Mouse (Mus musculus) c-Kit-positive CD71-negative TER-119-negative erythroid progenitor cells, embryonic 14.5 days (primary cell): ENCODE results near the gene 4930595D18Rik.

ENCODE experiments used
- DNase-seq: peaks from one replicate; pipeline ENCODE4 v3.0.0-alpha.2; 2013; ENCODE audit warnings: low read depth

The 4930595D18Rik gene

GRCm38 (mm10) chr12:111165831-111166591 lies 18.3 kb downstream of the 4930595D18Rik start, which contains the start of gene Traf3:
TSS of gene Traf3 (plus strand) at chr12:111166370.
- peak; percentile 53 for DNase-seq

DNA sequence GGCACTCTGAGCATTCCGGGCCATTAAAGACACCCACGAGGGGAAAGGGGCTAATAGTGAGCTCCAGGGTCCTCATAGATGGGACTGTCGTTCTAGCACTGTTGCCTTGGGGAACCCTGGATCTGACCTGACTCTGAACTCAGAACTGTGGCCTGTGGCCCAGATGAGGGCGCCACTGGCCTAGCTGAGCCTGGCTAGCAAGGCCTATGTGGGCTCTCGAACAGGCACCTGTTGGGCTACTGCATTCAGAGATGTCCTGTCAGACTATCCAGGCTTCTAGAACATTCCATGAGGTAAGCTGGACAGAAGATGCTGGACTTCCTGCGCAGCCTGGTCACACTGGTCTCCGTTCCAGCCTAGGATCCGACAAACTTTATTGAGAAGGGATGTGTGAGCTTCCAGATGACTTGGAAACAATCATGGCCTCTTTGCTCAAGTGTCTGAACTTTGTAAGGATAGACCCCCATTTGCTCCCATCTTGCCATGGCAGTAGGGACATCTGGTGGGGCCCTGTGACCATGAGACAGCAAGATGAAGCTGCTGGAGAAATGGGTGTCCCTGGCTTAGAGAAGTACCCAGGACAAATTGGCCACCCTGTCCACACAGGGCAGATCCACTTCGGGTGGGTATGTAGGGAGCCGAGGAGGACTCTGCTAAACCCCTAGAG lies 19.0 kb downstream of the 4930595D18Rik start:
- no peak for DNase-seq

- peak; percentile 74 for DNase-seq
Observed at GRCm38 (mm10) chr12:111164310-111164751, 20.0 kb downstream of the 4930595D18Rik start.

DNA sequence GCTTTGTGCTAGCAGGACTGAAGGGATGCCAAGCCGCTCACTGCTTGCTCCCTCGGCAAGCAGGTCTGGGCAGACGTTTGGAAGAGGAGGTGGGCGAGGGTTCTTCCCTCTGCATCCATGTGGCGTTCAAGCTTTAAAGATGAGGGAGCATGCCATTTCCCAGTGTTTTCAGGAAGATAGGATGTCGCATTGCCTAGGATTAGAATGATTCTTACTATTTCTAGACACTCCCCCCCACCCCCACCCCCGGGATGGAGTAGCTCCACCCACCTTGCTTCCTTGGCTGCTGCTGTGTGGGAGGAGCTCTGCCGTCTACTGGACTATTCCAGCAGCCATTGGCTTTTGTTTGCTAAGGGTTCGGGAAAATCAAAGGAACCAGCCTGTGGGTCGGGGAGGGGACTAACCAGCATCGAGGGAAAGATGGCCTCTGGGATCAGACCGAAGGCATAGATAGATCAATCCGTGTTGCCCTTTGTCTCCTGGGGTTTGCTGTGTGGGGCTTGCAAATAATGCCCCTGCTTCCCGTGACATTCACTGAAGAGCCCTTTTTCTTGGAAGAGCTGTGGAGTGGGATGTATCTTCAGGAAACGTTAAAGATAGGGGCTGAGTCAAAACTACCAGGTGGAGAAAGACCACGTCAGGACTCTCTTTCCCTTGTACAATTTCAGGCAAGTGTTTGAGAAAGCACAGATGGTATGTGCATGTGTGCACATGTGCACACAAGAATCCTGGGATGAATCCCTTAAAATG lies 21.8 kb downstream of the 4930595D18Rik start:
- DNase-seq = no peak

DNA sequence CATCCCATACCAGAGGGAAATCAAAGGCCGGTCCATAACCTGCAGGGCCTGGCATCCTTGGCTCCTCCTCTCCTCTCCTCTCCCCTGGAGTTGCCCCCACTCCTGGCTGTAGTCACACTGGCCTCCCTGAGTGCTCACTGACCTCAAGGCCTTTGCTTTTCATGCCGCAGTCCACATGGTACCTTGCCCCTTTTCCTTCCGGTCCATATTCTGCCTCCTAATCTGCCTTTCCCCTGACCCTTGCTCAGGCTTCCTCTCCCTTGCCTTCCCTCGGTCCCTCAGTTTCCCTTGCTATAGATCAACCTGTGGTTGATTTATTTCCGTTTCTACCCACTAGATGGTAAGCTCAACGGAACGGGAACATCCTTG lies 22.4 kb downstream of the 4930595D18Rik start:
- DNase-seq = no peak

- no peak for DNase-seq
Observed at GRCm38 (mm10) chr12:111160871-111161270, 23.4 kb downstream of the 4930595D18Rik start.

DNA sequence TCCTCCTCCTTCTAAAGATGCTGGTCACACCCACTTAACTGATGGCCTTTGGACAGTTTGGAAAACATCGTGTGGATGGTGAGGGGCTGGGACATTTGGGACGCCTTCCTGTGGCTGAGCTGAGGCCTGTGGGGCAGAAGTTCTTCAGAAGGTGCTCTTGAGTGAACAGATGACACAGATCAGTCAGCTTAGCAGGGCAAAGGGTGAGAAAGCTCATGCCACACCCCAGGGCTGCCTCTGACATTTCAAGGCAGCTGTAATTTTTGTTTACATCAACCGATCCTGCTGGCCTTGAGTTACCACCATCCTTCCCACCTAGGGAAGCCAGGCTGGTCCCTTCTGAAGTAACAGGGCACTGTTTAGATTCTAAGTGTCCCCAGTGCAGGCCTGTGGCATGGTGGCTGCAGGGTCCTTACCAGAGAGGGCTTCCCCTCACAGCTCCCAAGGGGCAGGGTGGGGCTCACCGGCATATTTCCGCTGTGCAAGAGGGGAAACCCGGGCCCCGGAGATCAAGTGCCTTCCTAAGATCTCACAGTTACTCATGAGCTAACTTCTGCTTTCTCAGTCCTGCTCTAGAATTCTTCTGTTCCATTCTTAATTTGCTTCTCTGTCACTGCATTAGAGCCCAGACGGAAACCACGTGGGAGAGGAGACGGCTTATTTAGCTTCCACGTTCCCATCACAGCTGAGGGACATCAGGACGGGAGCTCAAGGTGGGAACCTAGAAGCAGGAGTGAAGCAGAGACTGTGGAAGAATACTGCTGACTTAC lies 24.4 kb downstream of the 4930595D18Rik start:
- DNase-seq = peak; percentile 70

DNA sequence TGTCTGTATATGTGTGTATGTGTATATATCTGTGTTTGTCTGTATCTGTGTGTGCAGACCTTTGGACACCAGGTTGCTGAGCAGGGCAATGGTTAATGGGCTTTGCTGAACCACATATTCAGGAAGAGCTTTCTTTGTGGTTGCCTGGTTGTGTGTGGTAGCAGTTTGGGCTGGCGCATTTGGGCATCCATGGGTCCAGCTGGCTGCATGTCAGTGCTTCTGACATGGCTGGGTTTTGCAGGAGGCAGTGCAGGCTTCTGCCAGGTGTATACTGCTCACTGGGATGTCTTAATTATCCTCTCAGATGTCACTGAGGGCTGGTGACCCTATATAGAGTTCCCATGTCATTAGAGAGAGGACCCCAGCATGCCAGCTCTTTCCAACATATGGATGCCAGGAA lies 28.5 kb downstream of the 4930595D18Rik start:
- DNase-seq = no peak

DNA sequence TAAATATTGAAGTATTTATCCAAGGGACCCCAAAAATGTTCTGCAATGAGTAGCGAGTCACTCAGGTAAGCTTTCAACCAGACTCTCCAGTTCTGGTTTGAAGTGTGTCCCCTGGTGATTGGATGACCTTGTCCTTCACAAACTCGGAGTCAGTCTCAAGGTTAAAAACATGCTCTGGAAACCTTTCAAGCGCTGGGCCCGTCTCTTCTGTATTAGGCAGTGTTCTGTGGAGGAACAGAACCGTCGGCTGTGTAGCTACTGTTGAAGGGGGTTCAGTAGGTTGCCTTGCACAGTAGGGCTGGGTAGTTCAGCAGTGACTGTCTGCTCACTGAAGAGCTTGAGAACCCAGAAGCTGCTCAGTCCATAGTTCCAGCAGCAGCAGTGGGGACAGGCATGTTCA lies 29.6 kb downstream of the 4930595D18Rik start:
- DNase-seq = no peak

- no peak for DNase-seq
Observed at GRCm38 (mm10) chr12:111153946-111154345, 30.3 kb downstream of the 4930595D18Rik start.

- DNase-seq = no peak
Observed at GRCm38 (mm10) chr12:111152981-111153710, 31.1 kb downstream of the 4930595D18Rik start.

DNA sequence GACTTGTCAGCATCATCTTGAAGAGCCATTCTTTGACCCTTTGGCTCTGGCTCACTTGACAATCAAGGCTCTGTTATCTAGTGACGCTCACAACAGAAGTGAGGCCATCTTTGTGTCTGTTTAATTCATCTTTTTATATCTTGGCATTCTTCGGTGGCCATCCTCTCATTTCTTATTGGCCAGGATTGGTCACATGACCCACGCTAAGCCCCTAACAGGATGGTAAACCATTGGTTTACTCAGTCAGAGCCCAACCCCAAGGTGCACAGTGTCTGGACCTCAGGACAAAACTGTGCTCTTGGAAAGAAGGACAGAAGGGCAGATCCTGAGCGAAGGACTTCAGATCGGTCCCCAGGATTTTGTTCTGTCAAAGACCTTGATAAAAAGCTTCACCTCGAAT lies 31.7 kb downstream of the 4930595D18Rik start:
- DNase-seq = no peak

DNA sequence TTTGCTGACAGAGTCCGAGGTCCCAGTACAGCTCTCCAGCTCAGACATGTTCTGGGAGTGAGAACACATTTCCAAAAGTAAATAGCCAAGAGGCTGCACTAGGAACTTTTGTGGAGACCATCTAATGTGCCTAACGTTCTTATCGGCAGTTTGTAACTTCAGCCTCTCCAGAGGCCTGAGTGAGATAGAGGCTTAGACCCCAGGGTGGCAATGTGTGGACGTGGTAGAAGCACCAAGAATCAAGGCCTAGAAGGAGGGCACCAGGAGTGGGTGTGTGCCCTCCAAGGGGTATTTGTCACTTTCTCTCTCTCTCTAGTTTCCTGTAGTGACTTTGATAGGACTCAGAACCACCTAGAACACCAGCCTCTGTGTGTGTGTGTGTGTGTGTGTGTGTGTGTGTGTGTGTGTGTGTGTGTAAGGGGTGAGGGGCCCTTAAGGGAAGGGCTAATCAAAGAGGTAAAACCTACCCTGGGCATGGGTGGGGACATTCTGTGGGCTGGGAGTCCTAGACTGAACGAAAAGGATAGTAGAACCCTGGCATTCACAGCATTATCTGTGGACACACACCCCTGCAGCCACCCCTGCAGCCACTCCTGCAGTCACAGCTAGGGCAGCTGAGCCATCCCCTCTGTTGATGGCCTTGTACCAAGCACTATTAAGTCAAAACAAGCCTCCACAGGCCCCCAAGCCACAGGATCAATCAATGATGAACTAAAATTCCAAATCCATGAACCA lies 32.7 kb downstream of the 4930595D18Rik start:
- DNase-seq = no peak

DNA sequence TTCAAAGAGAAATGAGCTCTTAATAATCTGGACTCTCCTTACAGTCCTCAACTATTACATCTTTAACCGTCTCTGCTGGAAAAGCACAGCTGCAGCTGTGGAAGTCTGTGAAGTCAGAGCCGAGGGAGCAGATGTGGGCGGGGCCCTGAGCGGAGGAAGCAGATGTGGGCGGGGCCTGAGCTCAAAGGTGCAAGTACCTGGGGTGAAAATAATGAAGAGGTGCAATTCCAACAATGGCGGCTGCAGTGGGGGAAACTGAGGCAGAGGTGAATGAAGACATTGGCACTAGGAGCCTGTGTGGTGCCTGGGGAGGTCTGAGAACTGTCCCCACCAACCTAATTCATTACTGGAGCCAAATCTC lies 34.1 kb downstream of the 4930595D18Rik start:
- DNase-seq = no peak

DNA sequence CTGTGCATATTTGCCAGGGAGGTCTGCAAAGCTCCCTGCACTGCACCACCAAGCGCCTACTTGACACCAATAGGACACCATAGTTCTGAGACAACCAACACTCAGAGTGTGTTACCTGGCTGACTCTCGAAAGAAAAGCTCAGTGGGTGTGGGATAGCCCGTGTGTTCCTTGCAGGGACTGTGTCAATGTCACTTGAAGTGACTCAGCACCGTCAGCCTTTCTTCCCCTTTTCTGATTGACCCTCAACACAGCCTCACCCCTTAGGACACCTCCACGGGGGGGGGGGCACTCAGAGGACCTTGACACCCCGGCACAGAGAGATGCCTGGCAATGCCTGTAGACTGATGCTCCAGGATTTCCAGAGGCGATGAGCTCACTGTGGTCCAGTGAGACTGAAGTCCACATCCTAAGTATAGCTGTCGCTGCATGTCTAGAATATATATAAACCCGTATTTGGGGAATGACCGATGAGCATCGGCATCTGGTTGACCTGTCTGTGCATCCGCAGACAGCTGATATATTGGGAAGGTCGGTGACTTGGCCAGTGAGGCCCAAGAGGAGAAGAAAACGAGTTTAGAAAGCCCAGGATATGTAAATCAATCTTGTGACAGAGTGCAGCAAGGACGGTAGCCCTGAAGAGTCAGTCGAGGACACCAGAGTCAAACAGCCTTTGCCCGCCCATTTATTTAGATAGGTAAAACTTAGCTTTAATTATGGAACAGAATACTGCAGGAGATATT lies 34.6 kb downstream of the 4930595D18Rik start:
- DNase-seq = no peak

- no peak for DNase-seq
Observed at GRCm38 (mm10) chr12:111145269-111145668, 39.0 kb downstream of the 4930595D18Rik start.

DNA sequence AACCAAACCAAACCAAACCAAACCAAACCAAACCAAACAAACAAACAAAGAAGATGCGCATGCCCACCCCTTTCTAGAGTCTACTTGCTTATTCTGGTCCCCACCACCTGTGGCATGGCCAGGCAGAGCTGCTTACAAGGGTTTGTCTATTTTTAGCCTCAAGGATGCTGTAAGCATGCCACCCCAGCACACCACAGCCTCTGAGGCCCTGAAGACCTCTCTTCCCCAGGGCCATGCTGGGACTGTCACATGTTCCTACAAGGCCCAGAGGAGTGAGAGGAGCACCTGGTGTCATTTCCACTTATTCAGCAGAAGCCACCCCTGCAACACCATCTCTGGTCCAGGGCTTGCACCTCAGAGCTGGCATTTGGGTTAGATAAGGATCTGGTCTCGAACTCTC lies 39.7 kb downstream of the 4930595D18Rik start:
- no peak for DNase-seq

DNA sequence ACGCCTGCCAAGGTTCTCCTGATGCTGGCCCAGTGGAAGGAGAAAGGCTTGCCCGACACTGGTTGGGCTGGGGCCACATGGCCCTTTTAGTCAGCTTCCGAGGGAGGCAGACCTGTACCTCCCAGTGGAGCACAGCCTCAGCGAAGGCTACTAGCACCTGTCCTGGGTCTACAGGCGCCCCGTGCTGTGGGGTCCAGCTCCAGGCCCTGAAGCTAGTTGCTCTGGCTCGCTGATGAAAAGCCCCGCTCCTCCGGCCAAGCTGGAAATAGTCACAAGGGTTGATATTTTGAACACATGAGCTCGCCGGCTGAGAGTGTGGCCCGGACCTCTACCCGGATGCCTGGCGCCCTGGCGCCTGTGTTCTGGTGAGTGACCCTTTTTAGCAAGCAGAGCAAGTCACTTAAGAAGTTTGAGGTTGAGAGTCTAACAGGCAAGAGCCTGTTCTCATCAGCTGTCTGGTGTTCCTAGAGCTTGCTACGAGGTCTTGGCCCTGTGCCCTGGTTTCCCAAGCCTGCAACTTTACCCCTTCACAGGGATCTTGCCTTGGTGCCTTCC lies 40.7 kb downstream of the 4930595D18Rik start:
- no peak for DNase-seq

GRCm38 (mm10) chr12:111143005-111143508 lies 41.2 kb downstream of the 4930595D18Rik start:
- DNase-seq = no peak
